ENCODE assay signal across 14 mouse cellular contexts in the genomic region with DNA sequence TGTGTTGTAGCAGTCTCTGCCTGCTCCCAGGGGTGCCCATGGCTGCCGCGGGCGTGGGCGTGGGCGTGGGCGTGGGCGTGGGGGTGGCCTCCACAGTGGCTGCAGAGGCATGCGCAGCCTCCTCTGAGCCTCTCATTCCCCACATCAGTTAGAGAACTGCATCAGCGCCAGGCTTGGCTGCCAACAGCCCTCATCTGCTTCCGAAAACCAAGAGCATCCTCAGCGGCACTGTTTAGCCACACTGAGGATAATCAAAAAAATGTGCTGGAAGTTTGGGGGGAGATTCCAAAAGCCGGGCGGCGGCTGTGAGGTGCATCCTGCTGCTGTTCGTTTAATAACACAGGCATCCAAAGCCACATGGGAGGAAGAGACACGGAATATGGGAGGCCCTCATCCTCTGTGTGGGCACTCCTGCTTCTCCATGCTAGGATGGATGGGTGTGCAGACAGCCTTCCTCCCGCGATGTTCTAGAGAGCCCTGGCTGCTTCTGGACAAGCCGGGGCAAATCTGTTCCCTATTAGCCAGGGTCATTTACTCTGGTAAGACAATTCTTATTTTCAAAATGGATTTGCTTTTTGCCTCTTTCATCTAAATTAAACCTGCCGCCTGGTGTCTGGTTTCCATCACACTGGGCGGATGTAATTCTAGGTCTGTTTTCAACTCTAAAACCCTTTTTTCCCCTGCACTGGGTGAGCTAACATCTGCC. TPM values are rescaled to one million over a fixed set of nuclear protein-coding genes. Genes with fewer than 3 reads are reported as not detected.
DNase-seq lines count a peak whose midpoint lies in the region; ATAC-seq and TF ChIP-seq lines count a peak whose summit lies in the region.
"Had no signal": no experiment of that assay in that cellular context is flagged by ENCODE, and none has a peak within 500 bp of the region (broad histone marks: within the 10 kb centered on the region; RNA-seq: fewer than 3 reads in every experiment).

No protein-coding gene starts in this region.

- no peak for ATAC-seq in forebrain, embryonic 12.5 days (ENCODE audit: low FRiP score)
- no peak for ATAC-seq in forebrain, embryonic 11.5 days (replicated peaks; ENCODE audit: low FRiP score)
- ATAC-seq in embryonic facial prominence, embryonic 11.5 days (replicated peaks; ENCODE audit: insufficient number of reproducible peaks, low FRiP score, low TSS enrichment, low read depth) = peak; percentile 41; the same call in 1 of the 2 replicates
- ATAC-seq: Patski had no signal

- H3K4me2 ChIP-seq in forebrain, embryonic 12.5 days = no peak overlapping the region
- no peak overlapping the region for H3K4me2 ChIP-seq in forebrain, embryonic 11.5 days (ENCODE audit: low read depth, low read length, severe bottlenecking)
- no peak overlapping the region for H3K4me2 ChIP-seq in embryonic facial prominence, embryonic 11.5 days (ENCODE audit: low read depth, low read length)

- peaks cover 30% of the 10 kb centered on the region for H3K36me3 ChIP-seq in forebrain, embryonic 12.5 days (replicated peaks)
- H3K36me3 ChIP-seq in forebrain, embryonic 11.5 days (ENCODE audit: control insufficient read depth, insufficient read depth, low read length) = peaks cover 4% of the 10 kb centered on the region; the same call in 1 of the 2 replicates
- H3K36me3 ChIP-seq in E14TG2a.4 (ENCODE audit: insufficient read depth, low read length) = peaks cover 22% of the 10 kb centered on the region
- no peaks in the 10 kb centered on the region for H3K36me3 ChIP-seq in embryonic facial prominence, embryonic 11.5 days (replicated peaks; ENCODE audit: control insufficient read depth, insufficient read depth, low read depth, low read length)

- WGBS in forebrain, embryonic 12.5 days = 87% methylated on average over 21 of the region's 21 CpGs
- WGBS in forebrain, embryonic 11.5 days = 85% methylated on average over 21 of the region's 21 CpGs
- 48% methylated on average over 21 of the region's 21 CpGs for WGBS in embryonic facial prominence, embryonic 11.5 days

- H3K4me3 ChIP-seq in forebrain, embryonic 12.5 days (replicated peaks) = no peak overlapping the region
- no peak overlapping the region for H3K4me3 ChIP-seq in forebrain, embryonic 11.5 days (ENCODE audit: low read depth, low read length)
- H3K4me3 ChIP-seq in E14TG2a.4 (replicated peaks; ENCODE audit: low read length) = peak overlapping the region; percentile 46
- H3K4me3 ChIP-seq in embryonic facial prominence, embryonic 11.5 days (ENCODE audit: low read depth, low read length) = no peak overlapping the region
- H3K4me3 ChIP-seq: heart, adult 2 months had no signal

- 0 out of 2 replicates have a peak overlapping the region, but pooled peaks have one; percentile 13 for H3K27ac ChIP-seq in forebrain, embryonic 12.5 days
- no peak overlapping the region for H3K27ac ChIP-seq in forebrain, embryonic 11.5 days (ENCODE audit: low read depth, low read length)
- H3K27ac ChIP-seq in embryonic facial prominence, embryonic 11.5 days (replicated peaks; ENCODE audit: low read depth, low read length) = peak overlapping the region; percentile 56; the same call in 1 of the 2 replicates
- H3K27ac ChIP-seq: heart, adult 2 months had no signal

- no peaks in the 10 kb centered on the region for H3K9me3 ChIP-seq in forebrain, embryonic 12.5 days
- H3K9me3 ChIP-seq in forebrain, embryonic 11.5 days (ENCODE audit: control insufficient read depth, low read length) = no peaks in the 10 kb centered on the region; the same call in 1 of the 2 replicates
- H3K9me3 ChIP-seq in E14TG2a.4 (ENCODE audit: low read length) = peaks cover 3% of the 10 kb centered on the region; the same call in 1 of the 2 replicates
- no peaks in the 10 kb centered on the region for H3K9me3 ChIP-seq in embryonic facial prominence, embryonic 11.5 days (replicated peaks; ENCODE audit: control insufficient read depth, low read length)

- DNase-seq in forebrain, embryonic 11.5 days (ENCODE audit: low spot score) = no peak
- DNase-seq in embryonic facial prominence, embryonic 11.5 days (ENCODE audit: low spot score) = peak; percentile 91
- DNase-seq in gastrocnemius, postnatal 14 days = peak; percentile 55
- no peak for DNase-seq in heart, adult 9 months (ENCODE audit: low spot score in 2 of 2)
- DNase-seq in layer of hippocampus, postnatal 10 days (ENCODE audit: low spot score in 2 of 2) = no peak
- DNase-seq in B cell, adult 2 months = no peak
- DNase-seq: heart, adult 2 months; kidney, postnatal 36 days; lung, adult 2 months; thymus, postnatal 36 days had no signal

- intact Hi-C loops in gastrocnemius, postnatal 14 days (cut with DNase I; ENCODE audit: low total_unique reads) = no loop called here

- H3K4me1 ChIP-seq in forebrain, embryonic 12.5 days = peaks cover 41% of the 10 kb centered on the region
- peaks cover 18% of the 10 kb centered on the region for H3K4me1 ChIP-seq in forebrain, embryonic 11.5 days (replicated peaks; ENCODE audit: control insufficient read depth, insufficient read depth, low read length)
- H3K4me1 ChIP-seq in E14TG2a.4 (replicated peaks; ENCODE audit: low read depth, low read length) = peaks cover 80% of the 10 kb centered on the region
- peaks cover 9% of the 10 kb centered on the region for H3K4me1 ChIP-seq in embryonic facial prominence, embryonic 11.5 days (ENCODE audit: control insufficient read depth, insufficient read depth, low read length)

- no peak for TF ChIP-seq CTCF in E14TG2a.4 (conservative IDR thresholded peaks at IDR 0.05; ENCODE audit: low read length)

- H3K9ac ChIP-seq in forebrain, embryonic 12.5 days = no peak overlapping the region
- no peak overlapping the region for H3K9ac ChIP-seq in forebrain, embryonic 11.5 days (ENCODE audit: low read length)
- no peak overlapping the region for H3K9ac ChIP-seq in embryonic facial prominence, embryonic 11.5 days (replicated peaks; ENCODE audit: low read length)

- H3K27me3 ChIP-seq in forebrain, embryonic 12.5 days = no peaks in the 10 kb centered on the region
- no peaks in the 10 kb centered on the region for H3K27me3 ChIP-seq in forebrain, embryonic 11.5 days (ENCODE audit: control insufficient read depth, insufficient read depth, low read length)
- peaks cover 61% of the 10 kb centered on the region for H3K27me3 ChIP-seq in E14TG2a.4 (ENCODE audit: insufficient read depth, low read length)
- H3K27me3 ChIP-seq in embryonic facial prominence, embryonic 11.5 days (ENCODE audit: control insufficient read depth, insufficient read depth, low read length) = no peaks in the 10 kb centered on the region
- H3K27me3 ChIP-seq: Patski had no signal

RNA-seq across cellular contexts. Expression of a gene that starts 16.5 kb away (rescaled TPM):
- polyA plus RNA-seq in forebrain, embryonic 12.5 days (2016; fragmentation: Nextera tagmentation; extraction: Ambion mirVana) = 28.0 and 28.1 TPM in 2 replicates
- polyA plus RNA-seq in forebrain, embryonic 11.5 days (2014; fragmentation: Nextera tagmentation; extraction: Ambion mirVana) = 20.4 and 20.8 TPM in 2 replicates
- polyA plus RNA-seq in embryonic facial prominence, embryonic 11.5 days (2014; fragmentation: Nextera tagmentation; extraction: Ambion mirVana) = 9.5 and 11.9 TPM in 2 replicates
- total RNA-seq in gastrocnemius, postnatal 14 days (2021) = 10 to 100 TPM; 14.3 to 18.5 TPM
- 100 to 1,000 TPM; 111 to 115 TPM for total RNA-seq in layer of hippocampus, postnatal 10 days (2021)

RNA-seq across cellular contexts. Expression of a gene that starts 16.6 kb away (rescaled TPM):
- 20.7 TPM in 2 replicates for polyA plus RNA-seq in forebrain, embryonic 12.5 days (2016; fragmentation: Nextera tagmentation; extraction: Ambion mirVana)
- polyA plus RNA-seq in forebrain, embryonic 11.5 days (2014; fragmentation: Nextera tagmentation; extraction: Ambion mirVana) = 19.5 and 22.1 TPM in 2 replicates
- polyA plus RNA-seq in embryonic facial prominence, embryonic 11.5 days (2014; fragmentation: Nextera tagmentation; extraction: Ambion mirVana) = 12.1 and 13.4 TPM in 2 replicates
- total RNA-seq in gastrocnemius, postnatal 14 days (2021) = not detected
- total RNA-seq in layer of hippocampus, postnatal 10 days (2021) = 1 to 10 TPM; 4.8 to 5.2 TPM
- total RNA-seq: heart, postnatal 25 days had no signal

RNA-seq across cellular contexts. Expression of a gene that starts 55.9 kb away (rescaled TPM):
- 31.6 and 33.3 TPM in 2 replicates for polyA plus RNA-seq in forebrain, embryonic 12.5 days (2016; fragmentation: Nextera tagmentation; extraction: Ambion mirVana)
- 28.4 and 28.7 TPM in 2 replicates for polyA plus RNA-seq in forebrain, embryonic 11.5 days (2014; fragmentation: Nextera tagmentation; extraction: Ambion mirVana)
- 15.7 and 19.0 TPM in 2 replicates for polyA plus RNA-seq in embryonic facial prominence, embryonic 11.5 days (2014; fragmentation: Nextera tagmentation; extraction: Ambion mirVana)
- 10 to 100 TPM; 79.1 to 81.6 TPM for total RNA-seq in gastrocnemius, postnatal 14 days (2021)
- total RNA-seq in layer of hippocampus, postnatal 10 days (2021) = 100 to 1,000 TPM; 131 to 136 TPM

Comparison
In these comparisons a context has a peak if more than half of its experiments do, and no peak if none do; other contexts are left out.
1. DNase-seq: peak in embryonic facial prominence, embryonic 11.5 days (single experiment) and gastrocnemius, postnatal 14 days (single experiment); none in forebrain, embryonic 11.5 days (single experiment), heart, adult 9 months (0 of 2), layer of hippocampus, postnatal 10 days (0 of 2) and B cell, adult 2 months (0 of 2).